Mouse (Mus musculus): ENCODE data around the gene Snx21. TPM values are rescaled to one million over a fixed set of nuclear protein-coding genes. Genes with fewer than 3 reads are reported as not detected.

Snx21 gene
- 26.0 and 35.6 TPM in 2 replicates for polyA plus RNA-seq (2015; fragmentation: Nextera tagmentation; extraction: Ambion mirVana)

DNA sequence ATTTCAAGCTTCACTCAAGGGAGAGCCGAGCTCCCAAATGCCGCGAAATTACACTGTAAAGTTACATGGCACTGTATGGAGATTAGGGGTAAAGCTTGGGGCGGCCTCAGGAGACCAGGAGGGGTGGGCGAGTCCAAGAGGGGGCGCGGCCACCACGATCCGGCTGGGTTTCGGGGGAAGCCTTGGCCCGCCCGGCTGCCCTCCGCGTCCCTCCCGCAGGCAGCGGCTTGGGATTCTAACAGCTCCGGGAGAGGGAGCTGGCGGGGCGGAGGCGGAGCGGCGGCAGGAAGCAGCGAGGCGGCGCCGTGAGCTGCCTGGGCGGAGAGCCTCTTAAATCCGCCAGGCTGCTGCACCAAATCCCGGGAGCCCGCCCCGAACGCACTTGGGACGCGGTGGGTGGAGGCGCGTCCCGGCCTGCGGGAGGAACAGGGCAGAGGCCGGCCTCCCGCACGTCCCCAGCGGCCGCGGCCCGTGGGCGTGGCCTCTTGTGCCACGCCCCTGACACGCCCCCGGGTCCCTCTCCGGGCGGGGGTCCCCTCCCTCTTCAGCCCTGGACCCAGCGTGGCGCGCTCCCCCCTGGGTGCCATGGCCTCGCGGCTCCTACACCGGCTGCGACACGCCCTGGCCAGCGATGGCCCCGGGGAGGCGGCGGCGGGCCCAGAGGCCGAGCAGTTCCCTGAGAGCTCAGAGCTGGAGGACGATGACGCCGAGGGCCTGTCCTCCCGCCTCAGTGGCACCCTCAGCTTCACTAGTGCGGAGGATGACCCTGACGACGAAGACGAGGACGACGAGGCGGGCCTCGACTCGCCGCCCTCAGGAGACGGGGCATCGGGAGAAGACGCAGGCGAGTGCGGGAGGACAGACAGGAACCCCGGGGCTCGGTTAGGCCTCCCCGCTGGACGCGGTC is at the start of gene Snx21:
Gene Snx21, plus strand, starts transcription at position 343 of the 907 bp plus-strand sequence.
- peaks cover 17% of the 10 kb centered on the region for H3K4me1 ChIP-seq (replicated peaks; ENCODE audit: control insufficient read depth, insufficient read depth, low read length)
- peak; percentile 90 for ATAC-seq
- H3K9me3 ChIP-seq (ENCODE audit: control insufficient read depth, low read length) = no peaks in the 10 kb centered on the region
- peak within 1 kb of the TSS; percentile 78 for H3K4me3 ChIP-seq (replicated peaks; ENCODE audit: low read length)
- no peaks in the 10 kb centered on the region for H3K36me3 ChIP-seq (ENCODE audit: control insufficient read depth, insufficient read depth)
- under 1% methylated on average over 82 of the region's 89 CpGs for WGBS
- H3K9ac ChIP-seq (replicated peaks; ENCODE audit: low read depth, low read length) = peak within 1 kb of the TSS; percentile 85
- H3K27me3 ChIP-seq (replicated peaks; ENCODE audit: control insufficient read depth, insufficient read depth, low read length) = no peaks in the 10 kb centered on the region
- H3K4me2 ChIP-seq (ENCODE audit: low read length) = peak within 1 kb of the TSS; percentile 89
- H3K27ac ChIP-seq (ENCODE audit: low read length) = peak within 1 kb of the TSS; percentile 44

DNA sequence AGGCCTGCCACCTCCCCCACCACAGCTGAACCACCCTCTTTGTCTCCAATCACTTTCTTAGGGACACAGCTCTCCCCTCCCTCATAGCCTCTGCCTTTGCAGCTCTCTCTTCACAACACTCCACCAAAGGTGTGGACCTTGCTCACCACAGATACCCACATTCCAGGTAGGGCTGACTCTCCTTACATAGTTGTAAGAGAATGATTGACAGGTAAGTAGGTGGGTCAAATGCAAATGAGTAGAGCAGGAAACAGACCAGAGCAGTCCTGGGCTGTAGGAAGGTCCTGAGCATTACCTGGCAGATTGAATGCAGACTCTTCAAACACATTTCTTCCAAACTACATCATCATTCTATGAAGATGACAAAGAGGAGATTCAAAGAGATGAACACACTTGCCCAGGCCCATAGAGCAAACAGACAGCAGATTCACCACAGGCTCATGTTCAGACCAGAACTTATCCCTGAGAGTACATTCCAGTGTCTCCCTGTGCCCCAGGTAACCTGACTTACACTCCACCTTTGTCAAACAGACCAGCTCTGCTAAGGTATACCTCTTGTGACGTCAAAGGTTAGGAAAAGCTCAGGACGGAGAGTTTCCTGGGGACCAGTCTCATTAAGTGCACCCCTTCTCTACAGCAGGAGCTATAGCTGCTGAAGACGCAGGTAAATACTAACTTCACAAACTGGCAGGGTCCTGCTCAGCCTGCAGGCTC is 48.1 kb upstream of the Snx21 start:
- Histone ChIP-seq H3K4me2 (ENCODE audit: low read length) (no peak overlapping the region), H3K4me1 (replicated peaks; ENCODE audit: control insufficient read depth, insufficient read depth, low read length) (no peaks in the 10 kb centered on the region), H3K36me3 (ENCODE audit: control insufficient read depth, insufficient read depth) (no peaks in the 10 kb centered on the region), H3K4me3 (replicated peaks; ENCODE audit: low read length) (no peak overlapping the region), H3K9me3 (ENCODE audit: control insufficient read depth, low read length) (no peaks in the 10 kb centered on the region), H3K27ac (ENCODE audit: low read length) (no peak overlapping the region), H3K27me3 (replicated peaks; ENCODE audit: control insufficient read depth, insufficient read depth, low read length) (no peaks in the 10 kb centered on the region), H3K9ac (replicated peaks; ENCODE audit: low read depth, low read length) (no peak overlapping the region)
- ATAC-seq = no peak
- 65% methylated on average over 3 of the region's 3 CpGs for WGBS

DNA sequence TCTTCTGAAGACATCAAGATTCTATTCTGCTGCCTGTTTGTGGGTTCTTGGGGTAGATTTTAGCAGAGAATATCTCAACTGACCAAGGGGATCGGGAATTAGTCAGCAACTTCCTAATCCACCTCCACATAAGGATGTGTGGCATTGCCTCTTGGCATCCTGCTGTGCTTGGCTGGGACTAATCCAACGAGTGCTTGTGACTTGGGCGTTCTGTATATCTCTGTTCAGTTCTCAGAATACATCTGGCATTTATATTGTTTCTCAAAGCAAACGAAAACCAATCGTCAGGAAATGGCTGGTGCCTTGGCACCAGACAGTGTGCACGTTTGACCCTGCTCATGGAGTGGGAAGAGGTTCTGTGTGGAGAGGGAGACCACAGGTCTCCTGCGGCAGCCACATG is 45.7 kb upstream of the Snx21 start:
- no peaks in the 10 kb centered on the region for H3K36me3 ChIP-seq (ENCODE audit: control insufficient read depth, insufficient read depth)
- no peak overlapping the region for H3K4me2 ChIP-seq (ENCODE audit: low read length)
- no peak overlapping the region for H3K9ac ChIP-seq (replicated peaks; ENCODE audit: low read depth, low read length)
- ATAC-seq = no peak
- WGBS = 57% methylated on average over 7 of the region's 7 CpGs
- no peaks in the 10 kb centered on the region for H3K9me3 ChIP-seq (ENCODE audit: control insufficient read depth, low read length)
- H3K27me3 ChIP-seq (replicated peaks; ENCODE audit: control insufficient read depth, insufficient read depth, low read length) = 0 out of 2 replicates have a peak, but pooled peaks cover 3% of the 10 kb centered on the region
- no peak overlapping the region for H3K4me3 ChIP-seq (replicated peaks; ENCODE audit: low read length)
- H3K27ac ChIP-seq (ENCODE audit: low read length) = no peak overlapping the region
- H3K4me1 ChIP-seq (replicated peaks; ENCODE audit: control insufficient read depth, insufficient read depth, low read length) = peaks cover 1% of the 10 kb centered on the region

DNA sequence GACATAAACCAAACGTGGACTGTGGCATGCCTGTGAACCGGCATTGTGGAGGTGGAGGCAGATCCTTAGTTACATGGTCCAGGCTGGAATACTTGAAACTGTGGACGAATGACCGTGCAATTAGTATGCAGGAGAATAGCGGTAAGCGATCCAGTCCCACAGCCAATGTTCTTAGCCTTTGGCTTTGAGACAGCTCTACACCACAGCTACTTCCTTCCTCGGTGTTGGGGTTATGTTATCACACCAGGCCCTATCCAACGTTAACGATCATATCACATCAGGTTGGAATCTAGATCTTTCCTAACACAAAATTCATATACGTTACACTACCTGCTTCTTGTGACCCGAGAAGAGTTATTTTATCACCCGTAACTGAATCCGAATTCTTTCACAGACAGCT is 40.6 kb upstream of the Snx21 start:
- Histone ChIP-seq H3K9ac (replicated peaks; ENCODE audit: low read depth, low read length) (no peak overlapping the region; the same call in 1 of the 2 replicates), H3K4me2 (ENCODE audit: low read length) (peak overlapping the region; percentile 77), H3K27me3 (replicated peaks; ENCODE audit: control insufficient read depth, insufficient read depth, low read length) (0 out of 2 replicates have a peak, but pooled peaks cover 3% of the 10 kb centered on the region), H3K27ac (ENCODE audit: low read length) (no peak overlapping the region), H3K36me3 (ENCODE audit: control insufficient read depth, insufficient read depth) (peaks cover 2% of the 10 kb centered on the region; the same call in 1 of the 2 replicates), H3K4me3 (replicated peaks; ENCODE audit: low read length) (peak overlapping the region; percentile 82), H3K9me3 (ENCODE audit: control insufficient read depth, low read length) (no peaks in the 10 kb centered on the region), H3K4me1 (replicated peaks; ENCODE audit: control insufficient read depth, insufficient read depth, low read length) (peaks cover 24% of the 10 kb centered on the region)
- 77% methylated on average over 13 of the region's 13 CpGs for WGBS
- no peak for ATAC-seq

DNA sequence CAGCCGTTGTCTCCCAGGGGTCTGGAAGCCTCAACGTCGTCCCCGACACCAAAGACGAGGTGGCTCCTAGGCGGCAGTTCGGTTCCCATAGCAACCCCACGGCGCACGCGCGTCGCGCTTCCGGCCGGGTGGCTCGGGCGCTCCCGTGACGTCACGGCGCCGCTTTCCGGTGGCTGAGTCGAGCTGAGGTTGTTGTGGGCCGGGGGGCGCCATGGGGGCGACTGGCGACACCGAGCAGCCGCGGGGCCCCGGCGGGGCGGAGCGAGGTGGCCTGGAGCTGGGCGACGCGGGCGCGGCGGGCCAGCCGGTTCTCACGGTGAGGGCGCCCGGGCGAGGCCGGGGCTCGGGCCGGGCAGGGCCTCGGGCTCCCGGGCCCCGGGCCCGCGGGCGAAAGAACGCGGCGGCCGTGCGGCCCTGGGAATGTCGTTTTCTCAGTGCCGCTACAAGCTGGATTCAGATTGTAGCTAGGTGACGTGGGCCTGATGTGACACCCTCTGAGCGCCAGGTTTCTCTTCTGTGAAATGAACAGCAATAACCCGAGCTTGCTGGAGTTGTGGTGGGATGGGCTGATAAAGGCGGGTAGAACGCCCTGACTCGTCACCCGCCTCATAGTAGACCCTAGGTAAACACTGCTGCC is 39.7 kb upstream of the Snx21 start, which contains the start of the genes Wfdc3 and Dnttip1:
Gene Wfdc3, minus strand, starts transcription at position 89 of the 637 bp plus-strand sequence.
Gene Dnttip1, plus strand, starts transcription at position 141 of the 637 bp plus-strand sequence.
- ATAC-seq = peak; percentile 95
- Histone ChIP-seq H3K36me3 (ENCODE audit: control insufficient read depth, insufficient read depth) (peaks cover 2% of the 10 kb centered on the region; the same call in 1 of the 2 replicates), H3K4me1 (replicated peaks; ENCODE audit: control insufficient read depth, insufficient read depth, low read length) (peaks cover 24% of the 10 kb centered on the region), H3K9me3 (ENCODE audit: control insufficient read depth, low read length) (no peaks in the 10 kb centered on the region), H3K27me3 (replicated peaks; ENCODE audit: control insufficient read depth, insufficient read depth, low read length) (0 out of 2 replicates have a peak, but pooled peaks cover 3% of the 10 kb centered on the region), H3K4me3 (replicated peaks; ENCODE audit: low read length) (peak within 1 kb of the TSS; percentile 82), H3K9ac (replicated peaks; ENCODE audit: low read depth, low read length) (peak within 1 kb of the TSS; percentile 88), H3K4me2 (ENCODE audit: low read length) (peak within 1 kb of the TSS; percentile 95), H3K27ac (ENCODE audit: low read length) (peak within 1 kb of the TSS; percentile 52)
- WGBS = under 1% methylated on average over 68 of the region's 70 CpGs

DNA sequence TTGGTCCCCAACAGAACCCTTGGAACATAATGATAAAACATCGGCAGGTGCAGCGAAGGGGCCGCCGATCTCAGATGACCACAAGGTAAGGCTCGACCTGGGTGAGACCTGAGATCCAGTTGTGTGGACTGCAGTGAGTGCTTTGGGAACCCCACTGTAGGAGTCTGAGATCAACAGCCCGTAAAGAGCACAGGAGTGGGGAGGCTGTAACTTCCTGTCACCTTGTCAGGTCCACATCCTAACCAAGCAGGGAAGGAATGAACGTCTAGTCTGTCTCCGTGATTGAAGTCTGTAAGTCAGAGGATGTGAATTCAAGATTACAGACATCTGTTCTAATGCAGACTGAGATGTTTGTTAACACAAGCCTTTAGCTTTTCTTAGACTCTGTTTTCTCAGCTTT is 38.9 kb upstream of the Snx21 start:
- 58% methylated on average over 8 of the region's 8 CpGs for WGBS
- Histone ChIP-seq H3K4me2 (ENCODE audit: low read length) (peak overlapping the region; percentile 95), H3K27me3 (replicated peaks; ENCODE audit: control insufficient read depth, insufficient read depth, low read length) (0 out of 2 replicates have a peak, but pooled peaks cover 3% of the 10 kb centered on the region), H3K27ac (ENCODE audit: low read length) (no peak overlapping the region), H3K9me3 (ENCODE audit: control insufficient read depth, low read length) (no peaks in the 10 kb centered on the region), H3K4me1 (replicated peaks; ENCODE audit: control insufficient read depth, insufficient read depth, low read length) (peaks cover 24% of the 10 kb centered on the region), H3K9ac (replicated peaks; ENCODE audit: low read depth, low read length) (peak overlapping the region; percentile 88), H3K4me3 (replicated peaks; ENCODE audit: low read length) (peak overlapping the region; percentile 82), H3K36me3 (ENCODE audit: control insufficient read depth, insufficient read depth) (peaks cover 6% of the 10 kb centered on the region)
- ATAC-seq = no peak

- Histone ChIP-seq H3K4me3 (replicated peaks; ENCODE audit: low read length) (no peak overlapping the region), H3K36me3 (ENCODE audit: control insufficient read depth, insufficient read depth) (peaks cover 6% of the 10 kb centered on the region), H3K4me2 (ENCODE audit: low read length) (no peak overlapping the region), H3K9ac (replicated peaks; ENCODE audit: low read depth, low read length) (no peak overlapping the region), H3K27ac (ENCODE audit: low read length) (no peak overlapping the region), H3K4me1 (replicated peaks; ENCODE audit: control insufficient read depth, insufficient read depth, low read length) (peaks cover 24% of the 10 kb centered on the region), H3K27me3 (replicated peaks; ENCODE audit: control insufficient read depth, insufficient read depth, low read length) (0 out of 2 replicates have a peak, but pooled peaks cover 3% of the 10 kb centered on the region), H3K9me3 (ENCODE audit: control insufficient read depth, low read length) (no peaks in the 10 kb centered on the region)
- WGBS = 88% methylated on average over 4 of the region's 4 CpGs
- no peak for ATAC-seq
These were observed 37.4 kb upstream of the Snx21 start for GRCm38 (mm10) chr2:164748191-164748590.

GRCm38 (mm10) chr2:164748991-164749390 is 36.6 kb upstream of the Snx21 start:
- H3K36me3 ChIP-seq (ENCODE audit: control insufficient read depth, insufficient read depth) = peaks cover 7% of the 10 kb centered on the region
- 89% methylated on average over 6 of the region's 6 CpGs for WGBS

More at GRCm38 (mm10) chr2:164748991-164749390, 36.6 kb upstream of the Snx21 start:
- no peak overlapping the region for H3K4me2 ChIP-seq (ENCODE audit: low read length)
- H3K27me3 ChIP-seq (replicated peaks; ENCODE audit: control insufficient read depth, insufficient read depth, low read length) = 0 out of 2 replicates have a peak, but pooled peaks cover 3% of the 10 kb centered on the region
- no peaks in the 10 kb centered on the region for H3K9me3 ChIP-seq (ENCODE audit: control insufficient read depth, low read length)
- ATAC-seq = no peak
- H3K4me1 ChIP-seq (replicated peaks; ENCODE audit: control insufficient read depth, insufficient read depth, low read length) = peaks cover 24% of the 10 kb centered on the region
- no peak overlapping the region for H3K9ac ChIP-seq (replicated peaks; ENCODE audit: low read depth, low read length)
- no peak overlapping the region for H3K27ac ChIP-seq (ENCODE audit: low read length)
- no peak overlapping the region for H3K4me3 ChIP-seq (replicated peaks; ENCODE audit: low read length)
